ENCODE assay signal across 9 mouse cellular contexts in the genomic region with DNA sequence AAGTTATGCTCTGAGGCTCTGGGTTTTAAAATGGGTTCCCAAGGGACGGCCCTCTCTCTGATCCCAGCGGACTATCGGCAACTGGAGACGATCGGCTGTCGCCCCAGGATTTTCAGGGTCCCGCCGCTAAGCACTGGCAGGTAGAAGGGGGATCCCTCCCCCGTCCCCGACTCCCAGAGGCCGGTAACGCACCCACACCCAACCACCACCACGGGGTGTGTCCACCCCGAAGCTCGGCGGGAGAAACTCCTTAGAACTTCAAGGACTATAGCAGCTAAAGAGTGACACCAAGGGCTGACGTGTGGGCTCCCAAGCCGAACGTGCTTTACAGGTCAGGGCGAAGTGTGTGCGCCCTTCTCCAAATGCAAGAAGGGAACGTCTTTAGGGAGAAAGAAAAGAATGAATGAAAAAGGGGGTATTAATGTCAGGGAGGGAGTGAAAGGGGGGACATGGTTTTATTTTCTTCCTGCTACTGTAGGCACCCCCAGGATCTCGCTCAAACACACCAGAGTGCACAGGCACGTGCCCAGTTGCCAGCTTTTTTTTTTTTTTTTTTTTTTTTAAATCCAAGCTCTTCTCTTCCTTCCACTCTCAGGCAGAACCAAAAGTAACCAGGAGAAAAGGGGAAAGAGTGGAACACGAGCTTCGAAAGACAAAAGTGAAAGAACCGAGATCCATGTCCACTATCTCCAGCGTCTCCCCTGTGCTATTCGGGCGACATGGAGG. TPM values are rescaled to one million over a fixed set of nuclear protein-coding genes. Genes with fewer than 3 reads are reported as not detected.
A peak's percentile ranks its signal among the peaks of the same experiment; 100 is the strongest.
DNase-seq lines count a peak whose midpoint lies in the region; ATAC-seq and TF ChIP-seq lines count a peak whose summit lies in the region.
"Had no signal": no experiment of that assay in that cellular context is flagged by ENCODE, and none has a peak within 500 bp of the region (broad histone marks: within the 10 kb centered on the region; RNA-seq: fewer than 3 reads in every experiment).

No protein-coding gene starts in this region.

- peak overlapping the region; percentile 90 for H3K4me2 ChIP-seq in heart, embryonic 12.5 days
- peak overlapping the region; percentile 46 for H3K4me2 ChIP-seq in hindbrain, embryonic 14.5 days (replicated peaks)
- H3K4me2 ChIP-seq in midbrain, postnatal 0 days (ENCODE audit: low read depth, low read length, poor library complexity, severe bottlenecking), result peak overlapping the region; percentile 43

- WGBS in heart, embryonic 12.5 days, result 1% methylated on average over 30 of the region's 30 CpGs
- 1% methylated on average over 30 of the region's 30 CpGs for WGBS in hindbrain, embryonic 14.5 days
- WGBS in midbrain, postnatal 0 days, result under 1% methylated on average over 30 of the region's 30 CpGs

- H3K27me3 ChIP-seq in heart, embryonic 12.5 days (replicated peaks), result peaks cover 87% of the 10 kb centered on the region
- peaks cover 64% of the 10 kb centered on the region for H3K27me3 ChIP-seq in hindbrain, embryonic 14.5 days (ENCODE audit: control insufficient read depth, insufficient read depth, low read length)
- peaks cover 65% of the 10 kb centered on the region for H3K27me3 ChIP-seq in midbrain, postnatal 0 days (ENCODE audit: insufficient read depth, low read length)

- no peaks in the 10 kb centered on the region for H3K9me3 ChIP-seq in heart, embryonic 12.5 days (replicated peaks)
- H3K9me3 ChIP-seq in hindbrain, embryonic 14.5 days (ENCODE audit: control insufficient read depth, low read length), result no peaks in the 10 kb centered on the region
- H3K9me3 ChIP-seq in midbrain, postnatal 0 days (ENCODE audit: low read length), result no peaks in the 10 kb centered on the region

- peak overlapping the region; percentile 46 for H3K4me3 ChIP-seq in heart, embryonic 12.5 days
- peak overlapping the region; percentile 47 for H3K4me3 ChIP-seq in hindbrain, embryonic 14.5 days (replicated peaks; ENCODE audit: low read length)
- peak overlapping the region; percentile 21 for H3K4me3 ChIP-seq in midbrain, postnatal 0 days (ENCODE audit: low read depth, low read length)

- no peak for ATAC-seq in heart, embryonic 12.5 days (ENCODE audit: insufficient number of reproducible peaks, low FRiP score)
- ATAC-seq in hindbrain, embryonic 14.5 days (ENCODE audit: low FRiP score), result no peak
- ATAC-seq in midbrain, postnatal 0 days (ENCODE audit: low FRiP score), result no peak
- ATAC-seq in frontal cortex, adult (ENCODE audit: low TSS enrichment), result no peak
- no peak for ATAC-seq in megakaryocyte-erythroid progenitor cell, adult 5-6 weeks (replicated peaks; ENCODE audit: low FRiP score, low TSS enrichment, poor library complexity, severe bottlenecking)

- intact Hi-C loops in heart, postnatal 36 days (cut with DNase I), result loop anchor here (5.0 kb wide), 1 partner anchor 874 kb away; the partner anchor contains the start of gene Tmem170b

- no peak for DNase-seq in heart, postnatal 36 days
- peak; percentile 50 for DNase-seq in adipocyte (ENCODE audit: low spot score)
- no peak for DNase-seq in hindbrain, embryonic 14.5 days (ENCODE audit: low spot score)
- no peak for DNase-seq in midbrain, postnatal 0 days (ENCODE audit: low spot score)
- no peak for DNase-seq in layer of hippocampus, postnatal 10 days (ENCODE audit: low spot score in 2 of 2)

- no peak overlapping the region for H3K27ac ChIP-seq in heart, embryonic 12.5 days (ENCODE audit: poor library complexity, severe bottlenecking)
- H3K27ac ChIP-seq in hindbrain, embryonic 14.5 days, result peak overlapping the region; percentile 43; the same call in 1 of the 2 replicates
- H3K27ac ChIP-seq in midbrain, postnatal 0 days (ENCODE audit: low read depth, low read length), result no peak overlapping the region

- H3K4me1 ChIP-seq in heart, embryonic 12.5 days (replicated peaks), result peaks cover 46% of the 10 kb centered on the region
- H3K4me1 ChIP-seq in hindbrain, embryonic 14.5 days (replicated peaks; ENCODE audit: control insufficient read depth, insufficient read depth, low read length), result no peaks in the 10 kb centered on the region; the same call in 1 of the 2 replicates
- no peaks in the 10 kb centered on the region for H3K4me1 ChIP-seq in midbrain, postnatal 0 days (ENCODE audit: insufficient read depth, low read length)

- no peaks in the 10 kb centered on the region for H3K36me3 ChIP-seq in heart, embryonic 12.5 days
- H3K36me3 ChIP-seq in hindbrain, embryonic 14.5 days (replicated peaks; ENCODE audit: control insufficient read depth, insufficient read depth), result no peaks in the 10 kb centered on the region
- H3K36me3 ChIP-seq in midbrain, postnatal 0 days (ENCODE audit: insufficient read depth, low read length), result no peaks in the 10 kb centered on the region

- TF ChIP-seq CTCF in midbrain, postnatal 0 days (IDR thresholded peaks at IDR 0.05), result no peak

- no peak overlapping the region for H3K9ac ChIP-seq in heart, embryonic 12.5 days
- peak overlapping the region; percentile 73 for H3K9ac ChIP-seq in hindbrain, embryonic 14.5 days
- H3K9ac ChIP-seq in midbrain, postnatal 0 days (replicated peaks; ENCODE audit: low read length, poor library complexity, severe bottlenecking), result no peak overlapping the region

RNA-seq across cellular contexts. Expression of gene Tfap2a, which starts 5.2 kb away (rescaled TPM):
- polyA plus RNA-seq in heart, embryonic 12.5 days (2016; fragmentation: Nextera tagmentation; extraction: Ambion mirVana), result 0.13 and 0.19 TPM in 2 replicates
- under 1 TPM; 0.11 to 0.36 TPM for total RNA-seq in heart, postnatal 36 days (2021)
- 9.6 and 10.5 TPM in 2 replicates for polyA plus RNA-seq in hindbrain, embryonic 14.5 days (2014; fragmentation: Nextera tagmentation; extraction: Ambion mirVana)
- 1.3 and 4.0 TPM in 2 replicates for total RNA-seq in midbrain, postnatal 0 days (2014; rRNA removed)
- 1.3 and 2.0 TPM in 2 replicates for polyA plus RNA-seq in midbrain, postnatal 0 days (2015; fragmentation: Nextera tagmentation; extraction: Ambion mirVana)
- total RNA-seq in megakaryocyte-erythroid progenitor cell, adult 5-6 weeks (2014; fragmentation: Nextera tagmentation), result not detected in 2 replicates
- not detected in 2 replicates for total RNA-seq in megakaryocyte-erythroid progenitor cell, adult 5-6 weeks (2017)
- under 1 TPM; 0.38 to 0.48 TPM for total RNA-seq in layer of hippocampus, postnatal 10 days (2021)
- total RNA-seq: MEL had no signal
